Mouse (Mus musculus) Patski (cell line): ENCODE data around the gene Plvap. TPM values are rescaled to one million over a fixed set of nuclear protein-coding genes. Genes with fewer than 3 reads are reported as not detected.
"Not testable (repeated sequence)": the region's sequence is repeated elsewhere in the genome, so short reads cannot be mapped to it uniquely, and the experiment has no call there.

Source experiments
- ATAC-seq: fragments of 100-300 bp; one replicate; pipeline ENCODE4 v1.8.0; 2021
- CTCF ChIA-PET: fragments of 350-600 bp; sonication (Branson Sonifier 250); formaldehyde crosslinking; loops from one replicate; lab custom pipeline; 2022; ENCODE audit warnings: inconsistent platforms; lab: Charles Lee
- POLR2A ChIA-PET: fragments of 350-600 bp; sonication (Branson Sonifier 250); formaldehyde crosslinking; loops from one replicate; lab custom pipeline; 2022; ENCODE audit warnings: antibody characterized with exemption, inconsistent platforms; lab: Charles Lee
- DNase-seq: peaks from one replicate; pipeline ENCODE4 v3.0.0-alpha.2; 2011; ENCODE audit warnings: low read depth, low spot score
- H3K27me3 ChIP-seq: fragments of 371-371 bp; one replicate; pipeline ENCODE4 v1.5.1; 2021
- CTCF ChIP-seq: fragments of 100-300 bp; IDR thresholded peaks from one replicate; pipeline ENCODE4 v1.5.1; 2021
- in situ Hi-C: fragments of 300-500 bp; cut with MboI; formaldehyde crosslinking; loops from 3 replicates; pipeline ENCODE4 v1.11.1; 2018; ENCODE audit warnings: low pct_unique_long_range_greater_than_20kb, mixed read lengths
- polyA plus RNA-seq: library from polyadenylated mRNA; unstranded; gene quantifications from one replicate; pipeline ENCODE4 v1.2.3, GENCODE M21; 2021

The Plvap gene
- polyA plus RNA-seq, 1 experiment from 2014 or later = 0.21 TPM

DNA sequence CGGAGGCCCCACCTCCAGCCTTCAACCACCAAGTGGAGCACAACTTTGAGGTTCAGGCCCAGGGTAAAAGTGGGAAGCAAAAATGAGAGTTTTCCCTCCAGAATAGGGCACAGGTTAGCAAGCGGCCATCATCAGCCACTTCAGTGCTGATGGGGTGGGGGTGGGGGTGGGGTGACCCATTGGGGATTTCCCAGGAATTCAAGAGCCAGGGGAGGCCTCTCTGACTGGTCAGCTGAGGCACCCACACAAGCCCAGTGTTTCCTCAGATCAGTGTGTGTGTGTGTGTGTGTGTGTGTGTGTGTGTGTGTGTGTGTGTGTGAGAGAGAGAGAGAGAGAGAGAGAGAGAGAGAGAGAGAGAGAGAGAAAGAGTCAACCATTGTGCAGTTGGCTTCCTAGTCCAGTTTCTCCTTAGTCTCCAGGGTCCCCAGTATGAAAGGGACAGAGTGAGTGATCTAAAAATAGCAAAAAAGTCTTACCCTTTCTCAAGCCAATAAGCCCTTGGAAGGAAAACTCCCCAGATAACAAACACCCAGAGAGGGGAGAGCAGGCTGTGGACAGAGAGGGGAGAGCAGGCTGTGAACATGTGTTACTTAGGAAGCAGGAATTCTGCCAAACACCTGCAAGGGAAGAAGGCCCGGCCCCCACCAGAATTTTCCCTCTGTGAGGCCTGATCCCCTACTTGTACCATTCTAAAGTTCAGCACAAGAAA is 15.8 kb upstream of the Plvap start:
- DNase-seq (no peak), ATAC-seq (no peak)
- in situ Hi-C loops = no loop called here
- CTCF ChIA-PET = interaction anchor here (0.7 to 1.3 kb wide), 2 partner anchors 50 to 133 kb away, joined by 3 read pairs; no protein-coding TSS in a partner anchor
- TF ChIP-seq CTCF = no peak
- POLR2A ChIA-PET = no interaction called here
- H3K27me3 ChIP-seq = no peaks in the 10 kb centered on the region

GRCm38 (mm10) chr8:71526272-71526671 is 14.7 kb upstream of the Plvap start:
- no peak for TF ChIP-seq CTCF

DNA sequence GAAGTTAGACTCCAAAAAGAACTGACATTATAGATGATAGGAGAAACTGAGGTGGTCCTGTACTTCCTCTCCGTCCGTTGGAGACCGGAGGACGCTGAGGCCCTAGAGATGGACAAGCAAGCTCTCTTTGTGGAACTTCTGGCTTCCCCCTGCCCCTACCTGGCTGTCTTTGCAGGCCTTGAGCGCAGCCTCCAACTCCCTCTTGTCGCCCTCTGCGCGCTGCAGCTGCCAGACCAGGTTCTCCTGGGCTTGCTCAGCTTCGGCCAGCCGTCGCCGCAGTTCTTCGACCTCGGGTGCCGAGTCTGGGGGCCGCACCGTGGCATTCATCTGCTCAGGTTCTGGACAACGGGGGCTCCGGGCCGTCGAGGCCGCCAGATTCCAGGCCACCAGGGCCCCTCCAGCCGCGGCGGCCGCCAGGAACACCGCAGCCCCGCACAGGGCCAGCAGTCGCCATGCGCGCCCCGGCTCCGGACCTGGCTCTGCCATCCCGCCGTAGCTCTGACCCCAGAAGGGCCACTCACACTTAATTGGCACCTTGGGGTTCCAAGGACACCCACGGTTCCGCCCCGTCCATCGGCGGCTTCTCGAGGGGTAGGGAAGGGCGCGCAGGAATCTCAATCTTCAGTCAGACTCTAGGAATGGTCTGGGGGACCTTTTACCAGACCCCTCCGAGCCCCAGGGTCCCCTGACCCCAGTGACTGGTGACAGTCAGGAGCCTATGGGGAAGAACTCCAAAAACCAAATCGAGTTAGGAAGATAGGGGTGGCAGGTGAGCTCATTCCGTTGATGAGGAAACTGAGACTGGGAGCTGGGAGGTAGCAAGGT is 13.9 kb upstream of the Plvap start, which contains the start of gene Ccdc194:
Gene Ccdc194 (minus strand): TSS at position 486 of the 825 bp plus-strand sequence.
- ATAC-seq (no peak), DNase-seq (no peak)
- in situ Hi-C loops = no loop called here
- ChIA-PET CTCF (interaction anchor here (1.1 kb wide), 1 partner anchor 30 kb away, joined by 3 read pairs; no protein-coding TSS in a partner anchor), POLR2A (interaction anchor here (0.7 kb wide), 2 partner anchors 37 to 63 kb away, joined by 3 read pairs; partner anchors contain the start of gene Gtpbp3)
- no peaks in the 10 kb centered on the region for H3K27me3 ChIP-seq
- no peak for TF ChIP-seq CTCF

More at GRCm38 (mm10) chr8:71526272-71526671, 14.7 kb upstream of the Plvap start:
- in situ Hi-C loops = no loop called here
- ChIA-PET POLR2A (interaction anchor here (0.6 to 0.7 kb wide), 2 partner anchors 62 to 180 kb away, joined by 3 read pairs; no protein-coding TSS in a partner anchor), CTCF (no interaction called here)
- H3K27me3 ChIP-seq = no peaks in the 10 kb centered on the region
- DNase-seq (no peak), ATAC-seq (no peak)

DNA sequence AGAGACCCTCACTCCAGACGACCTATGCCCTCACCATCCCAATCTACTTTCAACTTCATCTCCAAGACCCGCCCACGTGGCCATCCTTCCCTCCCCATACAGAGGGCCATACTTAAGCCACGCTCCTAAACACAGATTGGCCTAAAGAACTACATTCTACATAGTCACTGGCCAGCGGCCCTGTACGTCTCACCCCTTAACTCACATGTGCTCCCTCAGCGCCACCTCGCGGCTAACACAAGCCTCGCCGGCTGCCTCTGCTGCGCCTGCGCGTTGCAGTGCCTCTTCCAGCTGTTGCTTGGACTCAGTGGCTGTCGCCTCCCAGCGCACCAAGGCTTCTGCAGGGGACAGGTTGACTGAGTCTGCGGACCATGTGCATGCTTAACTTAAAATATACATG is 10.1 kb upstream of the Plvap start:
- ChIA-PET POLR2A (no interaction called here), CTCF (interaction anchor here (1.1 to 3.8 kb wide), 7 partner anchors 9 to 130 kb away, joined by 3 to 29 read pairs (median 11); partner anchors contain the start of gene Mrpl34)
- in situ Hi-C loops = loop anchor here (5.0 kb wide), 2 partner anchors 34 to 79 kb away; partner anchors contain the start of genes Ano8 and Gtpbp3
- H3K27me3 ChIP-seq = no peaks in the 10 kb centered on the region
- peak; percentile 66 for DNase-seq
- ATAC-seq = peak; percentile 96
- peak; percentile 99 for TF ChIP-seq CTCF

DNA sequence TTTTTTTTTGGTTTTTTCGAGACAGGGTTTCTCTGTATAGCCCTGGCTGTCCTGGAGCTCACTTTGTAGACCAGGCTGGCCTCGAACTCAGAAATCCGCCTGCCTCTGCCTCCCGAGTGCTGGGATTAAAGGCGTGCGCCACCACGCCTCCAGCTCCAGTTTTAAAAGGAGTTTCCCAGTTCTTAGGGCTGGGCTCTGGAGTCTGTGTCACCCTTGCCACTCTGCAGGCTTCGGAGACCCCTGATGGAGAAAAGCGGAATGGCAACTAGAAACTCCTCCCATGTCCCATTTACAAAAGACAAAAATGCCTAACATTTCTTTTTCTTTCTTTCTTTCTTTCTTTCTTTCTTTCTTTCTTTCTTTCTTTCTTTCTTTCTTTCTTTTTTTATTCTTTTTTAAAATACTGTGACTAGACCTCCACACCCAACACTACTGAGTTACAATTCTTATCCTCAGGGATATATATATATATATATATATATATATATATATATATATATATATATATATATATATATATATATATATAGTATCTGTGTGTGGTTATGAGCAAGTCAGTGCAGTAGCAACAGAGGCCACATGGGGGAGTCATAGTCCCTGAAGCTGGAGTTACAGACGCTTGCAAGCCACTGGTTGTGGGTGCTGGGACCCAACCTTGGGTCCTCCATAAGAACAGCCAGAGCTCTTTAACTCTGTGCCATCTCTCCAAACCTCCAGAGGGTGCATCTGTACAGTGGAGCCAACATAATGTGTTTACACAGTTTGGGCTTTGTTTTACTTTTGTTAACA is 7.7 kb upstream of the Plvap start:
- POLR2A ChIA-PET = interaction anchor here (0.7 to 0.8 kb wide), 2 partner anchors 23 to 30 kb away, joined by 4 read pairs; no protein-coding TSS in a partner anchor
- DNase-seq, in situ Hi-C loops, ATAC-seq, H3K27me3 ChIP-seq: not testable (repeated sequence)
- CTCF ChIA-PET = interaction anchor here (0.6 to 3.8 kb wide), 17 partner anchors 11 to 76 kb away, joined by 3 to 29 read pairs (median 5); partner anchors contain the start of genes Ano8, Dda1, Mrpl34 and Slc27a1
- TF ChIP-seq CTCF = peak; percentile 44

GRCm38 (mm10) chr8:71516786-71517185 is 5.2 kb upstream of the Plvap start:
- DNase-seq (no peak), ATAC-seq (no peak)
- ChIA-PET POLR2A (interaction anchor here (0.7 kb wide), 1 partner anchor 20 kb away, joined by 3 read pairs; no protein-coding TSS in a partner anchor), CTCF (interaction anchor here (0.6 kb wide), 1 partner anchor 23 kb away, joined by 3 read pairs; no protein-coding TSS in a partner anchor)
- H3K27me3 ChIP-seq = no peaks in the 10 kb centered on the region
- in situ Hi-C loops = no loop called here
- TF ChIP-seq CTCF = no peak

GRCm38 (mm10) chr8:71515043-71515442 is 3.5 kb upstream of the Plvap start:
- CTCF ChIA-PET = no interaction called here
- no peak for ATAC-seq
- H3K27me3 ChIP-seq = peaks cover 12% of the 10 kb centered on the region
- DNase-seq = no peak
- POLR2A ChIA-PET = no interaction called here
- no peak for TF ChIP-seq CTCF
- in situ Hi-C loops = no loop called here

GRCm38 (mm10) chr8:71513018-71513754 is 1.6 kb upstream of the Plvap start:
- in situ Hi-C loops = no loop called here
- no peak for DNase-seq
- H3K27me3 ChIP-seq = peaks cover 16% of the 10 kb centered on the region
- TF ChIP-seq CTCF = no peak
- ChIA-PET CTCF (no interaction called here), POLR2A (no interaction called here)
- ATAC-seq = no peak

GRCm38 (mm10) chr8:71509316-71509715 is 2.2 kb downstream of the Plvap start:
- DNase-seq (no peak), ATAC-seq (no peak)
- CTCF ChIA-PET = interaction anchor here (0.9 to 4.0 kb wide), 4 partner anchors 9 to 13 kb away, joined by 3 to 22 read pairs (median 9); no protein-coding TSS in a partner anchor

More at GRCm38 (mm10) chr8:71509316-71509715, 2.2 kb downstream of the Plvap start:
- POLR2A ChIA-PET = interaction anchor here (0.5 to 0.8 kb wide), 2 partner anchors 45 to 97 kb away, joined by 3 to 4 read pairs; partner anchors contain the start of gene Mrpl34
- in situ Hi-C loops = no loop called here
- peaks cover 24% of the 10 kb centered on the region for H3K27me3 ChIP-seq
- no peak for TF ChIP-seq CTCF
